Mouse (Mus musculus) heart, embryonic 13.5 days (tissue): ENCODE measurements around the gene Sem1. TPM values are rescaled to one million over a fixed set of nuclear protein-coding genes. Genes with fewer than 3 reads are reported as not detected.
A peak's percentile ranks its signal among the peaks of the same experiment; 100 is the strongest.
"Not testable (repeated sequence)": the region's sequence is repeated elsewhere in the genome, so short reads cannot be mapped to it uniquely, and the experiment has no call there.

ENCODE experiments used
- ATAC-seq: fragments of 200-750 bp; cut with Nextera tagmentation; 2 replicates; pipeline ENCODE4 v1.8.0; 2017; ENCODE audit warnings: moderate TSS enrichment; ENCODE audit not compliant: insufficient number of reproducible peaks, low FRiP score, low TSS enrichment; ENCODE audit errors: extremely low read depth
- H3K27ac ChIP-seq: fragments of 300-500 bp; sonication (generic); replicated peaks from 2 replicates; pipeline ENCODE4 v1.5.1; 2015; ENCODE audit warnings: moderate library complexity, mild to moderate bottlenecking, inconsistent platforms
- H3K27me3 ChIP-seq: fragments of 300-500 bp; sonication (generic); replicated peaks from 2 replicates; pipeline ENCODE4 v1.6.1; 2015; ENCODE audit warnings: mild to moderate bottlenecking, inconsistent platforms
- H3K36me3 ChIP-seq: fragments of 300-500 bp; sonication (generic); 2 replicates; pipeline ENCODE4 v1.6.1; 2015; ENCODE audit warnings: mild to moderate bottlenecking, inconsistent platforms
- H3K4me1 ChIP-seq: fragments of 300-500 bp; sonication (generic); 2 replicates; pipeline ENCODE4 v1.6.1; 2015; ENCODE audit warnings: inconsistent platforms
- H3K4me2 ChIP-seq: fragments of 300-500 bp; sonication (generic); 2 replicates; pipeline ENCODE4 v1.6.1; 2015; ENCODE audit warnings: inconsistent platforms, mild to moderate bottlenecking, moderate library complexity
- H3K4me3 ChIP-seq: fragments of 300-500 bp; sonication (generic); 2 replicates; pipeline ENCODE4 v1.5.1; 2015; ENCODE audit warnings: moderate library complexity, mild to moderate bottlenecking, inconsistent platforms
- H3K9ac ChIP-seq: fragments of 300-500 bp; sonication (generic); 2 replicates; pipeline ENCODE4 v1.6.1; 2015; ENCODE audit warnings: inconsistent platforms, mild to moderate bottlenecking, moderate library complexity
- H3K9me3 ChIP-seq: fragments of 300-500 bp; sonication (generic); 2 replicates; pipeline ENCODE4 v1.6.1; 2016; ENCODE audit warnings: inconsistent platforms
- WGBS: fragments of 180-500 bp; shearing (Covaris S2); methylation state at CpG from one replicate; pipeline ENCODE4 v1.1.7; 2015; ENCODE audit warnings: mixed read lengths; 5-methylcytosine and 5-hydroxymethylcytosine counted together
- polyA plus RNA-seq: library from polyadenylated mRNA; unstranded; fragments of >200 nt; fragmentation: Nextera tagmentation; extraction: Ambion mirVana; gene quantifications from 2 replicates; pipeline ENCODE4 v1.2.1, GENCODE M21; 2015

Sem1 gene
- polyA plus RNA-seq, 1 experiment from 2014 or later = 220 TPM

DNA sequence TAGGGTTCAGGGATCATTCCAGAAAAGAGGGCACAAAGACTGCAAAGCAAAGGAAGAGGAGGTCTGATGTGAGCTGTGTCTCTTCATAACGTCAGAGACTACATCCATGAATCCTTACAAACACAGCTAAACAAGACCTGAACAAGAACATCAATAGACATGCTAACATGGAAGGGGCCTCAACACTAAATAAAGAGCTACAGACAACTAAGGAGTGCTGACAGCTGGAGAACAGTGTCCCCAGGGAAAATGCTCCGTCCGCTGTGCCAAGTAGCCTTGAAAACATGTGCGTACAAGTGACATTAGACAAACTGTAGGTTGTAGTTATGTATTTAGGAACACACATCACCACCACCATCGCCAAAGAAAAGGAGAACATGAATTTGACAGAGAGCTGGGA lies 15.7 kb downstream of the Sem1 start:
- Histone ChIP-seq H3K9me3 (no peaks in the 10 kb centered on the region), H3K4me1 (peaks cover 33% of the 10 kb centered on the region), H3K4me2 (peak overlapping the region; percentile 18), H3K36me3 (peaks cover 12% of the 10 kb centered on the region), H3K27me3 (no peaks in the 10 kb centered on the region), H3K4me3 (no peak overlapping the region), H3K27ac (no peak overlapping the region; the same call in 1 of the 2 replicates), H3K9ac (no peak overlapping the region)
- ATAC-seq = no peak
- WGBS = 46% methylated on average over 5 of the region's 5 CpGs

DNA sequence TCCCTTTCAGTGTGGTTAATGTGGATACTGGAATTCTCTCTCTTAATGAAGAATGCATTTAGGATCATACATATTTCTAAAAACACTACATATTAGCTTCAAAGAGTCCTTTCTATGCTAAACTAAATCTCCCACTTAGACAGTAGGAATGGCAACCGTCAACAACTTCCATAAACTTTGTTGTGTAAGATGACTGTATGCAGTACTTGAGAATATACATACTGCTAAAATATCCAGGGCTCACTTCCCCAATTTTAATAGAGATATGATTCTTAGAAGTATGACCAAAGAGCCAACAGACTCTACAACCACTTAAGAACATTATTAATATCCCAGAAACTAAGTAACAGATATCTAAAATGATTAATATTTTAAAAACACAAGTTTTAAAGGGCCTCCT lies 20.8 kb downstream of the Sem1 start:
- Histone ChIP-seq H3K4me2 (no peak overlapping the region), H3K4me3 (no peak overlapping the region), H3K9ac (no peak overlapping the region), H3K9me3 (no peaks in the 10 kb centered on the region), H3K36me3 (peaks cover 36% of the 10 kb centered on the region), H3K4me1 (peaks cover 13% of the 10 kb centered on the region), H3K27ac (no peak overlapping the region), H3K27me3 (no peaks in the 10 kb centered on the region)
- no peak for ATAC-seq
- WGBS = 93% methylated on average over 1 of the region's 1 CpGs

DNA sequence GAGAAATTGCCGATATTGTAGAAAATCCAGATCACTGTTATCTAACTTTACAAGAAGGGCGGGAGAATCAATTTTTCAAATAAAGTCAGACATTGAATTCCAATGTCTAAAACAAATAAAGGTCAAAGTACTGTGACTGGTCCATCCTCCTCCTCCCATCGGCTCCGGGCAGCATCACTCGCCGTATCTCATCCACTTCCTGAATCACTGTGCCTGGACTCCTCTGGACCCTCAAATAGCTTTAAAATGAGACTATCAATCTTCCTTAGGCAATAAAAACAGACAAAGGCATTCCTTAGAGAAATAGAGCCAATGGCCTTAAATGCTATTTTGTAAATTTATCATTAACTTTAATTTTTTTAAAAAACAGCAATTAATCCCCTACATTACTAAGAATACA lies 26.5 kb downstream of the Sem1 start:
- 69% methylated on average over 6 of the region's 6 CpGs for WGBS
- no peak overlapping the region for H3K27ac ChIP-seq
- peaks cover 24% of the 10 kb centered on the region for H3K36me3 ChIP-seq
- no peak overlapping the region for H3K4me3 ChIP-seq
- H3K9me3 ChIP-seq = no peaks in the 10 kb centered on the region
- H3K9ac ChIP-seq = no peak overlapping the region
- H3K27me3 ChIP-seq = no peaks in the 10 kb centered on the region
- H3K4me2 ChIP-seq = no peak overlapping the region
- H3K4me1 ChIP-seq = peaks cover 5% of the 10 kb centered on the region
- no peak for ATAC-seq

DNA sequence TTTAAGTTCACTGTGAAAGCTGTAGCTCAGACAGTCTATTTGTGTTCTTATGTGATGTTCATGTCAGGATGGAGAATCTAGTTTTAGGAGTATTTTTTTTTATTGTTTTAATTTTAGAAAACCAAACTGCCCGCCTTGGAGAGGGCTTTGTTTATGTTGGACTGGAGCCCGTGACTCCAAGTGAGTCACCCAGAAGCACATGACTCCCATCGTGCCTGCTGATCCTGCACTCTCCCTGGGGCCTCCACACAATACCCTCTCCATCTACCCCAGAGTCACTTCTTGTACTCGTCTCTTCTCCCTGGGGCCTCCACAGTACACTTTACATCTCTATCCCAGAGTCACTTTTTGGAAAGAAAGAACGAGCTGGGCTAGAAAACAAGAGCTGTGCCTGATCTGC lies 30.5 kb downstream of the Sem1 start:
- no peak for ATAC-seq
- H3K9me3 ChIP-seq = no peaks in the 10 kb centered on the region
- peaks cover 5% of the 10 kb centered on the region for H3K4me1 ChIP-seq
- no peak overlapping the region for H3K27ac ChIP-seq
- H3K9ac ChIP-seq = no peak overlapping the region
- H3K4me2 ChIP-seq = no peak overlapping the region
- no peak overlapping the region for H3K4me3 ChIP-seq
- 44% methylated on average over 5 of the region's 5 CpGs for WGBS
- H3K27me3 ChIP-seq = no peaks in the 10 kb centered on the region
- H3K36me3 ChIP-seq = no peaks in the 10 kb centered on the region

DNA sequence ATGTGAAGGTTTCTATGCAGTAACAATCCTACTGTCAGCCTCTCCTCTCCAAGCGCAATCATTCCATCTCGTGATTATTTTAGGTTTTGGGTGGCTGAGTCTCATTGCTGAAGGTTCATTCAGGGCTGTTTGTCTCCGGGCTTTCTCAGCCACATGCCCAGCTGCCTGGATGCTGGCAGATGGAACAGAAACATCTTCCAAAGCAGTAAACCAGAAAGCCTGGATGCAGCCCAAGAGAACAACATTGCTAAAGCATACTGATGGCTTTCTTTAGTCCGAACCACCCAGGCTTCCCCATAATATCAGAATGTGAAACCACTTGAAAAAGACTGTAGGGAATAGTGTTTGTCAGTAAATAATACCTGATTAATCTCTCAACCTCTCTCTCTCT lies 34.2 kb downstream of the Sem1 start:
- Histone ChIP-seq H3K4me1 (peaks cover 5% of the 10 kb centered on the region), H3K9me3 (no peaks in the 10 kb centered on the region), H3K9ac (no peak overlapping the region), H3K4me2 (no peak overlapping the region), H3K4me3 (no peak overlapping the region), H3K36me3 (no peaks in the 10 kb centered on the region), H3K27ac (no peak overlapping the region), H3K27me3 (no peaks in the 10 kb centered on the region)
- WGBS = 77% methylated on average over 4 of the region's 4 CpGs
- ATAC-seq = no peak

DNA sequence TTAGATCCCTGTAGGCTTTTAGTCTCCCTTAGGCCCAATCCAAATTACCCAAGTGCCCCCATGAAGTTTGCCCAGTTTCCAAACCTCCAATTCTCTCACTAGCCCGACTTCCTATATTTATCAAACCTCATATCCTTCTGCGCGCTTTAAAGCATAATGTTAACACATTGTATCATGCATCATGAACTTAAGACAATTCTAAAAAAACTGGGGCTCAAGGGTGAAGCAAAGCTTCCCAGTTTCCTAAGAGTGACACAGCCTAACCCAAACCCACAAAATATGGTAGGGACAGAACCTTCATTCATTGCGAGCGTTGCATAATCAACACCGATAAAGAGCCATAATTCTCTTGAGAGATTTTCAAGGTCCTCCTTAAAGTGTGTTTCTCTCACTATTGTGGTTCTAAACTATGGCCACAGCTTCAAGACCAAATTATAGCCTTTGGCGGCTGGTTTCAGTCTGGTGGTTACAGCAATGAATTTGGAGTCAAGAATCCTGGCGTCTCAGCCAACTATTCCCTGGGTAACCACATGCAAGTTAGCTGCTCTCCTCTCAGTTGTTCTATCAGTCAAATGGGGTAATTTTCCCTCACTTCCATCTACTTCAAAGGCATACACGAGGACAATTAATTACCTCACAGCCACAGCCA lies 34.7 kb downstream of the Sem1 start:
- Histone ChIP-seq H3K4me3 (no peak overlapping the region), H3K27ac (no peak overlapping the region), H3K4me1 (peaks cover 5% of the 10 kb centered on the region), H3K9ac (no peak overlapping the region), H3K9me3 (no peaks in the 10 kb centered on the region), H3K27me3 (no peaks in the 10 kb centered on the region), H3K4me2 (no peak overlapping the region), H3K36me3 (no peaks in the 10 kb centered on the region)
- ATAC-seq = no peak
- 86% methylated on average over 9 of the region's 9 CpGs for WGBS

DNA sequence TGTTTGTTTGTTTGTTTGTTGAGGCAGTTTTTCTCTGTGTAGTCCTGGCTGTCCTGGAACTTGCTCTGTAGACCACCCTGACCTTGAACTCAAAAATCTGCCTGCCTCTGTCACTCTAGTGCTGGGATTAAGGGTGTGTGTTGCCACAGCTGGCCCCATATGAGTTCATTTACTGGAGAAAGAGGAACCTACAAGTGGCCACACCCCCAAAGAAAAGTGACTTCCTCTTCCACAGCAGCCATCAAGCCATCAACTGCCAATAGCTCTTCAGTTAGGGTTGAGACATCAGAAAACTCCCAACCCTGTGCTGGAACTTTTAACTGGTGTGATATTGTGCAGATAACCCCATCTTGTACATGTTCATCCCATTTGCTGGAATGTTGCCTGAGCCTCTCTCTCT lies 36.3 kb downstream of the Sem1 start:
- Histone ChIP-seq H3K9me3 (no peaks in the 10 kb centered on the region), H3K36me3 (no peaks in the 10 kb centered on the region), H3K4me1 (no peaks in the 10 kb centered on the region), H3K4me2 (no peak overlapping the region), H3K27me3 (no peaks in the 10 kb centered on the region), H3K4me3 (no peak overlapping the region), H3K9ac (no peak overlapping the region), H3K27ac (no peak overlapping the region)
- no peak for ATAC-seq

DNA sequence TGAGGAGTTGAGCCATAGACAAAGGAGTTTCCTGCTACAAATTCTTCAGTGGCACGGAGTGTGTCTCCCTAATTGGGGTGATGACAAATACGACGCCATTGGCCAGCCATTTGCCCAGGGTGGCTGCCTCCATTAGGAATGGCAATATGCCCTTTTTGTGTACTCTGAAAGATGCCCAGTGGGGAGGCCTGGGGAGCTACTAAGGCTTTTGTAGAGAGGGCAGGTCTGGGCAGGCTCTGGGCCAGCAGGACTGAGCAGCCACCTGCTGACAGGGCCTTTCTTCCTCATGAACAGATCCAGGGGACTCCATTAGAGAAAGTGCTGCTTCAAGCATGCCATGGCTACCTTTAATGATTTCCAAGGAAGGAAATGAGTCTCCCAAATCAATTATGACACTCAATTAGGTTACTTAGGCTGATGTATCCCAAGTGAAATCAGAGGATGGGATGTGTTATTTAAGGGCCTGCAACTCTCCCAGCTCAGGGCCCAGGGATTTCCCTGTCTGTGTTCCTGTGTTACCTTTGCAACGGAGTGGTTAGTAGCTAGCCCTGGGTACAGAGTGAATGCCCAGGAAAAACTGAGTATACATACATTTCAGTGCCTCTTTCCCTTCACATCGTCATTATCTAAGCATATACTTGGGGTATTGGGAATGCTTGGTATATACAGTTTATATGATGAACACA lies 41.5 kb downstream of the Sem1 start:
- Histone ChIP-seq H3K27ac (no peak overlapping the region), H3K36me3 (no peaks in the 10 kb centered on the region), H3K9ac (no peak overlapping the region), H3K4me2 (no peak overlapping the region), H3K4me3 (no peak overlapping the region), H3K4me1 (no peaks in the 10 kb centered on the region), H3K9me3 (no peaks in the 10 kb centered on the region), H3K27me3 (no peaks in the 10 kb centered on the region)
- ATAC-seq = no peak
- WGBS = 68% methylated on average over 5 of the region's 5 CpGs

DNA sequence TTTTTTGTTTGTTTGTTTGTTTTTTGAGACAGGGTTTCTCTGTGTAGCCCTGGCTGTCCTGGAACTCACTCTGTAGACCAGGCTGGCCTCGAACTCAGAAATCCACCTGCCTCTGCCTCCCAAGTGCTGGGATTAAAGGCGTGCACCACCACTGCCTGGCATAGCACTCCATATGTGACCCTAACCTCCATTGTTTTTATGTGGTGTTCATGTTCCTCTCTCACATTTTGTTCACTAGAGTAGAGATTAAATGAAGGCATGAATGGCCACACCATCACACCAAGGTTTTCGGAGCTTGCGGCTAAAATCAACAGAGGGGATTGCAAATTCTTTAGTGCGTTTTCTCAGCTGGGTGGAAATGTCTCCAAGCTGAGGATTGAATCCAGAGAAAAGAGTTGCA lies 42.1 kb downstream of the Sem1 start:
- not testable (repeated sequence) for H3K36me3 ChIP-seq, H3K27me3 ChIP-seq, H3K4me2 ChIP-seq, H3K4me1 ChIP-seq, H3K27ac ChIP-seq, H3K9me3 ChIP-seq, H3K4me3 ChIP-seq, ATAC-seq, H3K9ac ChIP-seq
- WGBS = 76% methylated on average over 5 of the region's 5 CpGs
